Mouse (Mus musculus): ENCODE results near the gene Apoe. TPM values are rescaled to one million over a fixed set of nuclear protein-coding genes. Genes with fewer than 3 reads are reported as not detected.

The Apoe gene
- total and polyA plus RNA-seq, 3 experiments: 8.1 to 28.6 (median 19.9) TPM

GRCm38 (mm10) chr7:19666750-19667149 is 32.2 kb downstream of the Apoe start:
- no peak for DNase-seq (ENCODE audit: low spot score)
- Histone ChIP-seq H3K27me3 (ENCODE audit: insufficient read depth, low read length) (peaks cover 6% of the 10 kb centered on the region), H3K4me1 (ENCODE audit: insufficient read depth, low read depth, low read length) (peaks cover 52% of the 10 kb centered on the region), H3K9me3 (replicated peaks) (no peaks in the 10 kb centered on the region), H3K36me3 (replicated peaks) (peaks cover 21% of the 10 kb centered on the region), H3K4me3 (ENCODE audit: low read depth, low read length) (no peak overlapping the region)
- no peak for ATAC-seq (ENCODE audit: extremely low read depth, insufficient number of reproducible peaks, low FRiP score, poor library complexity, severe bottlenecking)
- TF ChIP-seq CTCF (IDR thresholded peaks at IDR 0.05; ENCODE audit: low read depth, low read length) (no peak), POLR2AphosphoS5 (IDR thresholded peaks at IDR 0.05; ENCODE audit: insufficient replicate concordance, low read depth, low read length) (no peak), TAL1 (conservative IDR thresholded peaks at IDR 0.05; ENCODE audit: low read depth, low read length) (no peak), GATA2 (IDR thresholded peaks at IDR 0.05; ENCODE audit: borderline replicate concordance, low read depth, low read length) (no peak), GATA1 (IDR thresholded peaks at IDR 0.05; ENCODE audit: borderline replicate concordance, low read length) (no peak)

- Histone ChIP-seq H3K9me3 (replicated peaks) (no peaks in the 10 kb centered on the region), H3K36me3 (replicated peaks) (peaks cover 36% of the 10 kb centered on the region), H3K4me1 (ENCODE audit: insufficient read depth, low read depth, low read length) (peaks cover 52% of the 10 kb centered on the region), H3K27me3 (ENCODE audit: insufficient read depth, low read length) (peaks cover 6% of the 10 kb centered on the region), H3K4me3 (ENCODE audit: low read depth, low read length) (peak within 1 kb of the TSS; percentile 94)
- TF ChIP-seq POLR2AphosphoS5 (IDR thresholded peaks at IDR 0.05; ENCODE audit: insufficient replicate concordance, low read depth, low read length) (no peak), CTCF (IDR thresholded peaks at IDR 0.05; ENCODE audit: low read depth, low read length) (no peak), GATA1 (IDR thresholded peaks at IDR 0.05; ENCODE audit: borderline replicate concordance, low read length) (no peak), GATA2 (IDR thresholded peaks at IDR 0.05; ENCODE audit: borderline replicate concordance, low read depth, low read length) (no peak), TAL1 (conservative IDR thresholded peaks at IDR 0.05; ENCODE audit: low read depth, low read length) (no peak)
- peak; percentile 73 for ATAC-seq (ENCODE audit: extremely low read depth, insufficient number of reproducible peaks, low FRiP score, poor library complexity, severe bottlenecking)
- DNase-seq (ENCODE audit: low spot score): peak; percentile 85
Measured at GRCm38 (mm10) chr7:19664955-19665841, 33.8 kb downstream of the Apoe start, which contains the start of gene Clptm1. Gene Clptm1, minus strand, starts transcription at chr7:19665033.

- H3K9me3 ChIP-seq (replicated peaks): no peaks in the 10 kb centered on the region
- peaks cover 6% of the 10 kb centered on the region for H3K27me3 ChIP-seq (ENCODE audit: insufficient read depth, low read length)
- H3K4me3 ChIP-seq (ENCODE audit: low read depth, low read length): peak overlapping the region; percentile 94
- H3K4me1 ChIP-seq (ENCODE audit: insufficient read depth, low read depth, low read length): peaks cover 46% of the 10 kb centered on the region
- no peak for ATAC-seq (ENCODE audit: extremely low read depth, insufficient number of reproducible peaks, low FRiP score, poor library complexity, severe bottlenecking)
- no peak for TF ChIP-seq GATA2 (IDR thresholded peaks at IDR 0.05; ENCODE audit: borderline replicate concordance, low read depth, low read length)
- no peak for TF ChIP-seq CTCF (IDR thresholded peaks at IDR 0.05; ENCODE audit: low read depth, low read length)
- TF ChIP-seq POLR2AphosphoS5 (IDR thresholded peaks at IDR 0.05; ENCODE audit: insufficient replicate concordance, low read depth, low read length): no peak
- no peak for TF ChIP-seq TAL1 (conservative IDR thresholded peaks at IDR 0.05; ENCODE audit: low read depth, low read length)
- TF ChIP-seq GATA1 (IDR thresholded peaks at IDR 0.05; ENCODE audit: borderline replicate concordance, low read length): no peak
- peaks cover 43% of the 10 kb centered on the region for H3K36me3 ChIP-seq (replicated peaks)
- no peak for DNase-seq (ENCODE audit: low spot score)
Measured at GRCm38 (mm10) chr7:19664455-19664954, 34.5 kb downstream of the Apoe start.

GRCm38 (mm10) chr7:19663940-19664339 is 35.0 kb downstream of the Apoe start:
- no peaks in the 10 kb centered on the region for H3K9me3 ChIP-seq (replicated peaks)
- no peak for TF ChIP-seq TAL1 (conservative IDR thresholded peaks at IDR 0.05; ENCODE audit: low read depth, low read length)
- TF ChIP-seq GATA2 (IDR thresholded peaks at IDR 0.05; ENCODE audit: borderline replicate concordance, low read depth, low read length): no peak
- TF ChIP-seq GATA1 (IDR thresholded peaks at IDR 0.05; ENCODE audit: borderline replicate concordance, low read length): no peak
- no peak for TF ChIP-seq CTCF (IDR thresholded peaks at IDR 0.05; ENCODE audit: low read depth, low read length)
- no peak for TF ChIP-seq POLR2AphosphoS5 (IDR thresholded peaks at IDR 0.05; ENCODE audit: insufficient replicate concordance, low read depth, low read length)
- H3K4me3 ChIP-seq (ENCODE audit: low read depth, low read length): peak overlapping the region; percentile 94
- ATAC-seq (ENCODE audit: extremely low read depth, insufficient number of reproducible peaks, low FRiP score, poor library complexity, severe bottlenecking) (no peak), DNase-seq (ENCODE audit: low spot score) (peak; percentile 19)
- H3K4me1 ChIP-seq (ENCODE audit: insufficient read depth, low read depth, low read length): peaks cover 41% of the 10 kb centered on the region
- peaks cover 6% of the 10 kb centered on the region for H3K27me3 ChIP-seq (ENCODE audit: insufficient read depth, low read length)
- H3K36me3 ChIP-seq (replicated peaks): peaks cover 49% of the 10 kb centered on the region

- TF ChIP-seq GATA2 (IDR thresholded peaks at IDR 0.05; ENCODE audit: borderline replicate concordance, low read depth, low read length): no peak
- TF ChIP-seq TAL1 (conservative IDR thresholded peaks at IDR 0.05; ENCODE audit: low read depth, low read length): no peak
- no peak for TF ChIP-seq GATA1 (IDR thresholded peaks at IDR 0.05; ENCODE audit: borderline replicate concordance, low read length)
Measured at GRCm38 (mm10) chr7:19652614-19653013, 46.4 kb downstream of the Apoe start.

GRCm38 (mm10) chr7:19651063-19651786 is 47.8 kb downstream of the Apoe start:
- H3K4me1 ChIP-seq (ENCODE audit: insufficient read depth, low read depth, low read length): no peaks in the 10 kb centered on the region
- H3K9me3 ChIP-seq (replicated peaks): no peaks in the 10 kb centered on the region
- no peaks in the 10 kb centered on the region; the same call in 1 of the 2 replicates for H3K27me3 ChIP-seq (ENCODE audit: insufficient read depth, low read length)
- TF ChIP-seq TAL1 (conservative IDR thresholded peaks at IDR 0.05; ENCODE audit: low read depth, low read length): no peak
- no peak for TF ChIP-seq GATA2 (IDR thresholded peaks at IDR 0.05; ENCODE audit: borderline replicate concordance, low read depth, low read length)
- no peak for TF ChIP-seq POLR2AphosphoS5 (IDR thresholded peaks at IDR 0.05; ENCODE audit: insufficient replicate concordance, low read depth, low read length)
- no peak for TF ChIP-seq GATA1 (IDR thresholded peaks at IDR 0.05; ENCODE audit: borderline replicate concordance, low read length)
- no peak for TF ChIP-seq CTCF (IDR thresholded peaks at IDR 0.05; ENCODE audit: low read depth, low read length)
- no peak overlapping the region for H3K4me3 ChIP-seq (ENCODE audit: low read depth, low read length)
- DNase-seq (ENCODE audit: low spot score): no peak
- no peak for ATAC-seq (ENCODE audit: extremely low read depth, insufficient number of reproducible peaks, low FRiP score, poor library complexity, severe bottlenecking)
- H3K36me3 ChIP-seq (replicated peaks): peaks cover 93% of the 10 kb centered on the region

More at GRCm38 (mm10) chr7:19652614-19653013, 46.4 kb downstream of the Apoe start:
- no peak for DNase-seq (ENCODE audit: low spot score)
- Histone ChIP-seq H3K4me1 (ENCODE audit: insufficient read depth, low read depth, low read length) (peaks cover 6% of the 10 kb centered on the region; the same call in 1 of the 2 replicates), H3K4me3 (ENCODE audit: low read depth, low read length) (no peak overlapping the region), H3K9me3 (replicated peaks) (no peaks in the 10 kb centered on the region), H3K27me3 (ENCODE audit: insufficient read depth, low read length) (no peaks in the 10 kb centered on the region), H3K36me3 (replicated peaks) (peaks cover 95% of the 10 kb centered on the region)
- no peak for ATAC-seq (ENCODE audit: extremely low read depth, insufficient number of reproducible peaks, low FRiP score, poor library complexity, severe bottlenecking)
